Mouse (Mus musculus): ENCODE measurements around the gene Birc3. TPM values are rescaled to one million over a fixed set of nuclear protein-coding genes. Genes with fewer than 3 reads are reported as not detected.

Gene Birc3
- polyA plus RNA-seq, 2 experiments = 13.2 to 16.9 TPM

DNA sequence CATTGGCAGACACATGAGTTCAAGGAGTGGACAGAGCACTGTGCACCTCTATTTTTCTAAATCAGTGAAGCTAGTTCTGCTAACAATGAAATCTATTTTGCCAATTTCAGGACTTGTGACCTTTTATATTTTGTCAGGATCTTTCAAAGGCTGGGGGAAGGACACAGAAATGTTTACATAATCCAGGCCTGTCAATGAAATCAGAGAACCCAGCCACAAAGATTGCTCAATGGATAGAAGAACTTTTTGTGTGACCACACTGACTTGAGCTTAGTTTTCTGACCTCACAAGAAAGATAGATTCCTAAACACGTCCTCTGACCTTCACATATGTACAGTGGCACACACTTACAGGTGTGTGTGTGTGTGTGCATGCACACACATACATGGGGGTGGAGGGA is 18.2 kb upstream of the Birc3 start:
- Histone ChIP-seq H3K4me1 (ENCODE audit: control insufficient read depth, insufficient read depth, low read length) (no peaks in the 10 kb centered on the region), H3K36me3 (ENCODE audit: control insufficient read depth, insufficient read depth, low read length) (no peaks in the 10 kb centered on the region), H3K9me3 (ENCODE audit: control insufficient read depth, low read length) (no peaks in the 10 kb centered on the region), H3K27ac (replicated peaks; ENCODE audit: low read depth, low read length) (no peak overlapping the region), H3K4me2 (replicated peaks; ENCODE audit: low read depth, low read length, severe bottlenecking) (no peak overlapping the region), H3K9ac (ENCODE audit: low read depth, low read length, severe bottlenecking) (no peak overlapping the region), H3K27me3 (ENCODE audit: control insufficient read depth, insufficient read depth, low read length) (no peaks in the 10 kb centered on the region), H3K4me3 (replicated peaks; ENCODE audit: low read length) (no peak overlapping the region)
- DNase-seq (ENCODE audit: low spot score) = no peak
- no peak for ATAC-seq (ENCODE audit: low FRiP score, low read depth)
- TF ChIP-seq POLR2A (IDR thresholded peaks at IDR 0.05; ENCODE audit: borderline replicate concordance, extremely low read depth, insufficient read depth, insufficient read length) = no peak
- WGBS = 71% methylated on average over 1 of the region's 1 CpGs

DNA sequence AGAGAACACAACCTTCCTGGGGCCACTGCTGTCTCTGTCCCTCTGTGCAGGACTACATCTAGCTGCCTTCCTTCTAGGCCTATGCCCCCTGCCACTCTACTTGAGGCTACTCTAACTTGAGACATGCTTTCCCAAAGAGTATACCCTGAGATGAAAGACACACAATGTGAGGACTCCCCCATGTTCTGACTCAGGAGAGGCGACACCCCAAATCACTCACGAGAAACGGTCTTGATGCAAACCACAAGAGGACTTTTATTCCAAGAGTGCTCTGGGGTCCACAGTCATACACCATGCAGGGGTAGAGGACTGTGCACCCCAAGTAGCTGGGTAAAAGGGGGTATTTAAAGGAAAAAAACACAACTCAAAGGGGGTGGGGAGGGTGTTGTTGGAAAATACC is 11.4 kb upstream of the Birc3 start:
- no peak overlapping the region for H3K4me3 ChIP-seq (replicated peaks; ENCODE audit: low read length)
- H3K4me2 ChIP-seq (replicated peaks; ENCODE audit: low read depth, low read length, severe bottlenecking) = no peak overlapping the region
- no peaks in the 10 kb centered on the region for H3K27me3 ChIP-seq (ENCODE audit: control insufficient read depth, insufficient read depth, low read length)
- H3K27ac ChIP-seq (replicated peaks; ENCODE audit: low read depth, low read length) = no peak overlapping the region
- no peaks in the 10 kb centered on the region for H3K9me3 ChIP-seq (ENCODE audit: control insufficient read depth, low read length)
- 99% methylated on average over 3 of the region's 3 CpGs for WGBS
- ATAC-seq (ENCODE audit: low FRiP score, low read depth) (no peak), DNase-seq (ENCODE audit: low spot score) (no peak)
- no peak overlapping the region for H3K9ac ChIP-seq (ENCODE audit: low read depth, low read length, severe bottlenecking)
- no peaks in the 10 kb centered on the region for H3K4me1 ChIP-seq (ENCODE audit: control insufficient read depth, insufficient read depth, low read length)
- TF ChIP-seq POLR2A (IDR thresholded peaks at IDR 0.05; ENCODE audit: borderline replicate concordance, extremely low read depth, insufficient read depth, insufficient read length) = no peak
- no peaks in the 10 kb centered on the region for H3K36me3 ChIP-seq (ENCODE audit: control insufficient read depth, insufficient read depth, low read length)

DNA sequence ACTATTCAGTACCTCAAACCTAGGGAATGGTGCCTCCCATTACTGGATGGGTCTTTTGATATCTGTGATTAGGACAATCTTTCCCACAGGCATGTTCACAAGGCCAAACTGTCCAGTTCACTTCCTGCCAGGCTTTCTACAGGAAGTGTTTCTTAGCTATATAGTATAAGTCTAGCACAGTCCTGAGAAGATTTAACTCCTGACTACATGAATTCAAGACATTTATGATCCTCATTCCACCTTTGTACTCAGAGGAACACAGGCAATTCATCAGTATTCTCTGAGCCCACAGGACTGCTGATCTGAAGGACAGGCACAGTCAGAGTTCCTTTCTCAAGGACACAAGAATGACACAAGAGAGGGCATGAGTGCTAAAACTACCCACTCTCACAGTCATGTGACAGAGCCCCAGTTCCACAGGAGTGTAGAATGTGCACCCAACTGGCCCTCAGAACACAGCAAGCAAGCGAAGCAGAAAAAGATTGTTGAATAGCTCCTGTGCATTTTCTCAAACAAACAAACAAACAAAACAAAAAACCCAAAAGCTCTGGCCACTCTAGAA is 9.4 kb upstream of the Birc3 start:
- H3K36me3 ChIP-seq (ENCODE audit: control insufficient read depth, insufficient read depth, low read length) = no peaks in the 10 kb centered on the region
- no peak for TF ChIP-seq POLR2A (IDR thresholded peaks at IDR 0.05; ENCODE audit: borderline replicate concordance, extremely low read depth, insufficient read depth, insufficient read length)
- H3K27ac ChIP-seq (replicated peaks; ENCODE audit: low read depth, low read length) = no peak overlapping the region
- ATAC-seq (ENCODE audit: low FRiP score, low read depth) = no peak
- WGBS = 90% methylated on average over 1 of the region's 1 CpGs
- no peak overlapping the region for H3K4me2 ChIP-seq (replicated peaks; ENCODE audit: low read depth, low read length, severe bottlenecking)
- H3K4me3 ChIP-seq (replicated peaks; ENCODE audit: low read length) = no peak overlapping the region
- no peak for DNase-seq (ENCODE audit: low spot score)
- no peak overlapping the region for H3K9ac ChIP-seq (ENCODE audit: low read depth, low read length, severe bottlenecking)
- H3K27me3 ChIP-seq (ENCODE audit: control insufficient read depth, insufficient read depth, low read length) = no peaks in the 10 kb centered on the region
- no peaks in the 10 kb centered on the region for H3K4me1 ChIP-seq (ENCODE audit: control insufficient read depth, insufficient read depth, low read length)
- H3K9me3 ChIP-seq (ENCODE audit: control insufficient read depth, low read length) = no peaks in the 10 kb centered on the region

DNA sequence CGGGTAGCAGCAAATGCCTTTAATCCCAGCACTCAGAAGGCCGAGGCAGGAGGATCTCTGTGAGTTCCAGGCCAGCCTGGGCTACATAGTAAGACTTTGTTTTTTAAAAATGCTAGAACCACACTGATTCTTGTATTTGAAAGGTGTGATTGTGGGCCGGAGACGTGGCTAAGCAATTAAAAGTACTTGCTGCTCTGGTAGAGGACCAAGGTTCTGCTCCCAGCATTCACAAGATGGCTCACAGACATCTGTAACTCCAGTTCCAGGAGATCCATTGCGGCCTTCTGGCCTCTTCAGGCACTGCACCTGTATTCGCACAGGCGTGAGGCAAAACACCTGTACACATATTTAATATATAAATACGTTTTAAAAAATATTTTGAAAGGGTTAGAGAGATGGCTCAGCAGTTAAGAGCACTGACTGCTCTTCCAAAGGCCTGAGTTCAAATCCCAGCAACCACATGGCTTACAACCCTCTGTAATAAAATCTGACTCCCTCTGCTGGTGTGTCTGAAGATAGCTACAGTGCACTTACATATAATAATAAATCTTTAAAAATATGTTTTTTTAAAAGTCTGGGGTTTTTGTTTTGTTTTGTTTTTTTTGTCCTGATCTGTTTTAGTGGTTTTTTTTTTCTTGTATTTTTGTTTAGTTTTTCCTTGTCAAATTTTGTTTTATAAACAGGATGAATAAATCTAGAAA is 675 bp upstream of the Birc3 start:
- WGBS = 84% methylated on average over 8 of the region's 8 CpGs
- ATAC-seq (ENCODE audit: low FRiP score, low read depth) (no peak), DNase-seq (ENCODE audit: low spot score) (no peak)
- Histone ChIP-seq H3K27ac (replicated peaks; ENCODE audit: low read depth, low read length) (no peak overlapping the region), H3K9ac (ENCODE audit: low read depth, low read length, severe bottlenecking) (no peak overlapping the region), H3K36me3 (ENCODE audit: control insufficient read depth, insufficient read depth, low read length) (no peaks in the 10 kb centered on the region), H3K4me1 (ENCODE audit: control insufficient read depth, insufficient read depth, low read length) (peaks cover 11% of the 10 kb centered on the region; the same call in 1 of the 2 replicates), H3K9me3 (ENCODE audit: control insufficient read depth, low read length) (no peaks in the 10 kb centered on the region), H3K27me3 (ENCODE audit: control insufficient read depth, insufficient read depth, low read length) (no peaks in the 10 kb centered on the region), H3K4me2 (replicated peaks; ENCODE audit: low read depth, low read length, severe bottlenecking) (peak overlapping the region; percentile 89; the same call in 1 of the 2 replicates), H3K4me3 (replicated peaks; ENCODE audit: low read length) (peak overlapping the region; percentile 58; the same call in 1 of the 2 replicates)
- no peak for TF ChIP-seq POLR2A (IDR thresholded peaks at IDR 0.05; ENCODE audit: borderline replicate concordance, extremely low read depth, insufficient read depth, insufficient read length)

DNA sequence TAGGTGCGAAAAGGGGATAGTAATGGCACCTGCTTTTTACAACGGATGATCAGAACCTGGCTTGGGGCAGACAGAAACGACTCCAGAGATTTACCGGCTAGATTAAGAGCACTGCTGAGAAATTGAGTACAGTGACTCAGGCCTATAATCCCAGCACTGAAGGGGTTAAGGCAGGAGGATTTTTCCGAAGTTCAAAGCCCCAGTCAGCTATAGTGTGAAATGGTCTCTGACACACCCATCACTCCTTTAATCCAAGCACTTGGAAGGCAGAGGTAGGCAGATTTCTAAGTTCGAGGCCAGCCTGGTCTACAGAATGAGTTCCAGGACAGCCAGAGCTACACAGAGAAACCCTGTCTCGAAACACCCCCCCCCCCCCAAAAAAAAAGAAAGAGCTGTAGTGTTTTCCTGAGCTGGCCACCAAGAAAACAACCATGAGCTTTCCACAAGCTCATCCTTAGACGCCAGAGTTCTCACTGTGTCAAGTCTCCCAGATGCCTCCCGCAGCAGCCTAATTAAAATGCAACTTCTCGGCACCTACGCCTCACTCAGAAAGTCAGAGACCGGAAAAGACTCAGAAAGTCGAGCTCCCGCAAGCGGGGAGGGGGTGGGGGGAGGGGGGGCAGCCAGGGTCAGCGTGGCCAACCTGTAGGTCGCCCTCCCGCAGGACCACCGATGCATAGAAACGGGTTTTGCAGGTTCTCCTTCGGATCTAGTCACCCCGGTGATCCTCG is 777 bp downstream of the Birc3 start:
- ATAC-seq (ENCODE audit: low FRiP score, low read depth) (peak; percentile 24), DNase-seq (ENCODE audit: low spot score) (no peak)
- H3K4me3 ChIP-seq (replicated peaks; ENCODE audit: low read length) = peak overlapping the region; percentile 58
- H3K9ac ChIP-seq (ENCODE audit: low read depth, low read length, severe bottlenecking) = peak overlapping the region; percentile 80
- H3K9me3 ChIP-seq (ENCODE audit: control insufficient read depth, low read length) = no peaks in the 10 kb centered on the region
- WGBS = 15% methylated on average over 21 of the region's 23 CpGs
- peak overlapping the region; percentile 55; the same call in 1 of the 2 replicates for H3K27ac ChIP-seq (replicated peaks; ENCODE audit: low read depth, low read length)
- no peaks in the 10 kb centered on the region for H3K27me3 ChIP-seq (ENCODE audit: control insufficient read depth, insufficient read depth, low read length)
- peak overlapping the region; percentile 89 for H3K4me2 ChIP-seq (replicated peaks; ENCODE audit: low read depth, low read length, severe bottlenecking)
- H3K36me3 ChIP-seq (ENCODE audit: control insufficient read depth, insufficient read depth, low read length) = no peaks in the 10 kb centered on the region
- TF ChIP-seq POLR2A (IDR thresholded peaks at IDR 0.05; ENCODE audit: borderline replicate concordance, extremely low read depth, insufficient read depth, insufficient read length) = no peak
- H3K4me1 ChIP-seq (ENCODE audit: control insufficient read depth, insufficient read depth, low read length) = peaks cover 11% of the 10 kb centered on the region; the same call in 1 of the 2 replicates

Measured in limb, embryonic 14.5 days (tissue).